Mouse (Mus musculus) heart, postnatal 0 days (tissue): Measurements from ENCODE around the gene Tmem86b. TPM values are rescaled to one million over a fixed set of nuclear protein-coding genes. Genes with fewer than 3 reads are reported as not detected.

Experiments used
- ATAC-seq: fragments of 200-750 bp; cut with Nextera tagmentation; 2 replicates; pipeline ENCODE4 v1.8.0; 2017; ENCODE audit warnings: low read depth, moderate number of reproducible peaks, moderate library complexity; ENCODE audit not compliant: insufficient read depth
- DNase-seq: peaks from one replicate; pipeline ENCODE4 v3.0.0-alpha.2; 2016; ENCODE audit warnings: low spot score
- H3K27ac ChIP-seq: fragments of 300-500 bp; sonication (generic); 2 replicates; pipeline ENCODE4 v1.5.1; 2014; ENCODE audit warnings: low read depth, mild to moderate bottlenecking
- H3K27me3 ChIP-seq: fragments of 300-500 bp; sonication (generic); 2 replicates; pipeline ENCODE4 v1.6.1; 2014; ENCODE audit warnings: low read length, mixed read lengths; ENCODE audit not compliant: control insufficient read depth, insufficient read depth
- H3K36me3 ChIP-seq: fragments of 300-500 bp; sonication (generic); replicated peaks from 2 replicates; pipeline ENCODE4 v1.6.1; 2014; ENCODE audit warnings: low read length, mixed read lengths; ENCODE audit not compliant: control insufficient read depth, insufficient read depth
- H3K4me1 ChIP-seq: fragments of 300-500 bp; sonication (generic); 2 replicates; pipeline ENCODE4 v1.6.1; 2014; ENCODE audit warnings: antibody characterized with exemption; ENCODE audit not compliant: control insufficient read depth, insufficient read depth
- H3K4me2 ChIP-seq: fragments of 300-500 bp; sonication (generic); 2 replicates; pipeline ENCODE4 v1.6.1; 2014; ENCODE audit warnings: low read depth, mild to moderate bottlenecking, low read length, moderate library complexity
- H3K4me3 ChIP-seq: fragments of 300-500 bp; sonication (generic); 2 replicates; pipeline ENCODE4 v1.5.1; 2014; ENCODE audit warnings: low read depth, low read length
- H3K9ac ChIP-seq: fragments of 300-500 bp; sonication (generic); replicated peaks from 2 replicates; pipeline ENCODE4 v1.6.1; 2014; ENCODE audit warnings: low read depth, low read length, mixed read lengths
- H3K9me3 ChIP-seq: fragments of 300-500 bp; sonication (generic); replicated peaks from 2 replicates; pipeline ENCODE4 v1.6.1; 2016; ENCODE audit warnings: low read length; ENCODE audit not compliant: control insufficient read depth
- CTCF ChIP-seq: IDR thresholded peaks from 2 replicates; pipeline ENCODE4 v1.5.1; 2016; ENCODE audit warnings: antibody characterized with exemption, control low read depth, low read depth
- EP300 ChIP-seq: IDR thresholded peaks from 2 replicates; pipeline ENCODE4 v1.6.1; 2016; ENCODE audit warnings: antibody characterized with exemption, low read depth
- WGBS: fragments of 180-500 bp; shearing (Covaris S2); extraction: QIAGEN DNeasy Blood & Tissue Kit; methylation state at CpG from one replicate; pipeline ENCODE4 v1.1.7; 2014; 5-methylcytosine and 5-hydroxymethylcytosine counted together
- polyA plus RNA-seq: library from polyadenylated mRNA; unstranded; fragments of >200 nt; fragmentation: Nextera tagmentation; extraction: Ambion mirVana; gene quantifications from 2 replicates; pipeline ENCODE4 v1.2.1, GENCODE M21; 2015
- total RNA-seq: library from RNA; depleted of rRNA; stranded (reverse); fragments of >200 nt; gene quantifications from 2 replicates; pipeline ENCODE4 v1.2.3, GENCODE M21; 2014; ENCODE audit warnings: low replicate concordance

Gene Tmem86b
- total and polyA plus RNA-seq, 2 experiments from 2014 or later, result 0.82 to 4.8 TPM

GRCm38 (mm10) chr7:4647992-4648391, 16.8 kb upstream of the Tmem86b start:
- no peak for TF ChIP-seq EP300
- no peak for TF ChIP-seq CTCF
- 78% methylated on average over 2 of the region's 2 CpGs for WGBS
- Histone ChIP-seq H3K9ac (no peak overlapping the region), H3K36me3 (peaks cover 45% of the 10 kb centered on the region), H3K27ac (no peak overlapping the region), H3K27me3 (no peaks in the 10 kb centered on the region), H3K4me1 (peaks cover 9% of the 10 kb centered on the region; the same call in 1 of the 2 replicates), H3K9me3 (no peaks in the 10 kb centered on the region), H3K4me3 (no peak overlapping the region), H3K4me2 (no peak overlapping the region)
- no peak for DNase-seq
- ATAC-seq, result no peak

- no peak overlapping the region for H3K9ac ChIP-seq
- H3K36me3 ChIP-seq, result peaks cover 48% of the 10 kb centered on the region
- H3K4me2 ChIP-seq, result no peak overlapping the region
- DNase-seq (peak; percentile 44), ATAC-seq (peak; percentile 87)
- TF ChIP-seq CTCF (no peak), EP300 (no peak)
- WGBS, result 17% methylated on average over 6 of the region's 6 CpGs
- H3K9me3 ChIP-seq, result no peaks in the 10 kb centered on the region
- H3K27me3 ChIP-seq, result no peaks in the 10 kb centered on the region
- peak overlapping the region; percentile 51 for H3K27ac ChIP-seq
- H3K4me3 ChIP-seq, result no peak overlapping the region
- peaks cover 9% of the 10 kb centered on the region; the same call in 1 of the 2 replicates for H3K4me1 ChIP-seq
These were observed 16.1 kb upstream of the Tmem86b start for GRCm38 (mm10) chr7:4647291-4647690.

GRCm38 (mm10) chr7:4646806-4647205, 15.6 kb upstream of the Tmem86b start:
- ATAC-seq, result no peak
- Histone ChIP-seq H3K27me3 (no peaks in the 10 kb centered on the region), H3K36me3 (peaks cover 52% of the 10 kb centered on the region), H3K27ac (peak overlapping the region; percentile 51), H3K9ac (no peak overlapping the region), H3K4me1 (peaks cover 9% of the 10 kb centered on the region; the same call in 1 of the 2 replicates), H3K4me2 (no peak overlapping the region), H3K4me3 (no peak overlapping the region), H3K9me3 (no peaks in the 10 kb centered on the region)
- WGBS, result 88% methylated on average over 3 of the region's 3 CpGs
- TF ChIP-seq EP300 (no peak), CTCF (no peak)
- DNase-seq, result no peak

GRCm38 (mm10) chr7:4643225-4643624, 12.0 kb upstream of the Tmem86b start:
- H3K4me2 ChIP-seq, result no peak overlapping the region
- no peak for TF ChIP-seq CTCF
- no peak for TF ChIP-seq EP300
- no peak overlapping the region for H3K9ac ChIP-seq
- H3K4me3 ChIP-seq, result no peak overlapping the region
- ATAC-seq (no peak), DNase-seq (no peak)
- H3K4me1 ChIP-seq, result peaks cover 9% of the 10 kb centered on the region; the same call in 1 of the 2 replicates
- 75% methylated on average over 6 of the region's 6 CpGs for WGBS
- H3K27me3 ChIP-seq, result no peaks in the 10 kb centered on the region
- H3K9me3 ChIP-seq, result no peaks in the 10 kb centered on the region
- peaks cover 85% of the 10 kb centered on the region for H3K36me3 ChIP-seq
- no peak overlapping the region for H3K27ac ChIP-seq

DNA sequence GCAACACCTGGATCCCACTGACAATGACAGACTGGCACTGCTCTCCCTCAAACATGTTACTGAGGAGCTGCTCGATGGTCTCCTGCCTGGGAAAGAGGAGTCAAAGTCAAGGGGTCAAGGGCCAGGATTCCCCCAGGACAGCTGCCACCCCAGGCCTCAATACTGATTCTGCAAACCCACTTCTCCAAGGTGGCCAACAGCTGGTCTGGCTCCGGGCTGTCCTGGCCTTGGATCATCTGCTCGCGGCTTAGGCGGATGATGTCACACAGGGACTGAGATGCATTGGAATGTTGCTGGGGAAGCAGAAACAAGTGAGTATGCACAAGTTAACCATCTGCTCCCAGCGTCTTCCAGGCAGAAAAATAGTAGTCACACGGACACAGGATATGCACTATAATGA, 10.7 kb upstream of the Tmem86b start:
- no peak overlapping the region for H3K4me2 ChIP-seq
- H3K9me3 ChIP-seq, result no peaks in the 10 kb centered on the region
- 67% methylated on average over 7 of the region's 7 CpGs for WGBS
- peaks cover 4% of the 10 kb centered on the region; the same call in 1 of the 2 replicates for H3K4me1 ChIP-seq
- no peaks in the 10 kb centered on the region for H3K27me3 ChIP-seq
- TF ChIP-seq CTCF (no peak), EP300 (no peak)
- DNase-seq, result no peak
- no peak overlapping the region for H3K27ac ChIP-seq
- H3K4me3 ChIP-seq, result no peak overlapping the region
- peaks cover 93% of the 10 kb centered on the region for H3K36me3 ChIP-seq
- no peak for ATAC-seq
- H3K9ac ChIP-seq, result no peak overlapping the region

- peaks cover 88% of the 10 kb centered on the region for H3K36me3 ChIP-seq
These were observed 9.9 kb upstream of the Tmem86b start for GRCm38 (mm10) chr7:4641155-4641554.

More at GRCm38 (mm10) chr7:4641155-4641554, 9.9 kb upstream of the Tmem86b start:
- 83% methylated on average over 11 of the region's 11 CpGs for WGBS
- Histone ChIP-seq H3K4me3 (no peak overlapping the region), H3K27me3 (no peaks in the 10 kb centered on the region), H3K4me1 (no peaks in the 10 kb centered on the region), H3K9me3 (no peaks in the 10 kb centered on the region), H3K4me2 (no peak overlapping the region), H3K27ac (no peak overlapping the region), H3K9ac (no peak overlapping the region)
- no peak for ATAC-seq
- no peak for TF ChIP-seq CTCF
- no peak for TF ChIP-seq EP300
- no peak for DNase-seq
